Mouse (Mus musculus): ENCODE results near the gene Mcm9. TPM values are rescaled to one million over a fixed set of nuclear protein-coding genes. Genes with fewer than 3 reads are reported as not detected.

Mcm9 gene
- polyA plus RNA-seq, 1 experiment: 3.5 TPM

- DNase-seq (ENCODE audit: low read depth in 1 of 2, low spot score in 2 of 2): no peak
- TF ChIP-seq POLR2A (IDR thresholded peaks at IDR 0.05; ENCODE audit: low read depth, low read length) (no peak), CTCF (IDR thresholded peaks at IDR 0.05; ENCODE audit: extremely low read depth, insufficient read depth, insufficient read length, insufficient replicate concordance) (no peak)
- Histone ChIP-seq H3K27ac (ENCODE audit: insufficient read depth, low read length) (no peak overlapping the region), H3K4me1 (ENCODE audit: control insufficient read depth, insufficient read depth, insufficient read length) (no peaks in the 10 kb centered on the region), H3K36me3 (ENCODE audit: control insufficient read depth, insufficient read depth, low read length) (no peaks in the 10 kb centered on the region), H3K27me3 (ENCODE audit: control insufficient read depth, insufficient read depth, low read length) (no peaks in the 10 kb centered on the region), H3K4me3 (ENCODE audit: extremely low read depth, insufficient read depth, insufficient read length) (no peak overlapping the region)
- WGBS: 88% methylated on average over 14 of the region's 14 CpGs
These were observed 112.3 kb downstream of the Mcm9 start for GRCm38 (mm10) chr10:53517770-53518598.

DNA sequence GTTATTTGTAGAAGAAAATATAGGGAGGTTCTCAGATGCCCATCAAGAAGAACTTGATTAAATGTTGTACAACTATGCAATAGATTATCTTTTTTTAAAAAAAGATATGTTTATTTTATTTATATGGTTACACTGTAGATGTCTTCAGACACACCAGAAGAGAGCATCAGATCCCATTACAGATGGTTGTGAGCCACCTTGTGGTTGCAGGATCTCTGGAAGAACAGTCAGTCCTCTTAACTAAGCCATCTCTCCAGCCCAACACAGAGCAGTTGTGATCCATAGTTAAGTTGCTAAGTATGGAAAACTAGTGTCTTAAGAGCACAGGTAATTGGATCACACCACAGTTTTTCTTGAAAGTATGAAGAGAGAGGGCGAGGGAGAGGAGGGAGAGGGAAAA, 117.7 kb downstream of the Mcm9 start:
- no peak for DNase-seq (ENCODE audit: low read depth in 1 of 2, low spot score in 2 of 2)
- Histone ChIP-seq H3K27me3 (ENCODE audit: control insufficient read depth, insufficient read depth, low read length) (no peaks in the 10 kb centered on the region), H3K27ac (ENCODE audit: insufficient read depth, low read length) (no peak overlapping the region), H3K36me3 (ENCODE audit: control insufficient read depth, insufficient read depth, low read length) (no peaks in the 10 kb centered on the region), H3K4me3 (ENCODE audit: extremely low read depth, insufficient read depth, insufficient read length) (no peak overlapping the region), H3K4me1 (ENCODE audit: control insufficient read depth, insufficient read depth, insufficient read length) (no peaks in the 10 kb centered on the region)
- TF ChIP-seq CTCF (IDR thresholded peaks at IDR 0.05; ENCODE audit: extremely low read depth, insufficient read depth, insufficient read length, insufficient replicate concordance) (no peak), POLR2A (IDR thresholded peaks at IDR 0.05; ENCODE audit: low read depth, low read length) (no peak)
- 90% methylated on average over 1 of the region's 1 CpGs for WGBS

- Histone ChIP-seq H3K27me3 (ENCODE audit: control insufficient read depth, insufficient read depth, low read length) (no peaks in the 10 kb centered on the region), H3K27ac (ENCODE audit: insufficient read depth, low read length) (no peak overlapping the region), H3K36me3 (ENCODE audit: control insufficient read depth, insufficient read depth, low read length) (no peaks in the 10 kb centered on the region), H3K4me3 (ENCODE audit: extremely low read depth, insufficient read depth, insufficient read length) (no peak overlapping the region), H3K4me1 (ENCODE audit: control insufficient read depth, insufficient read depth, insufficient read length) (no peaks in the 10 kb centered on the region)
- TF ChIP-seq CTCF (IDR thresholded peaks at IDR 0.05; ENCODE audit: extremely low read depth, insufficient read depth, insufficient read length, insufficient replicate concordance) (no peak), POLR2A (IDR thresholded peaks at IDR 0.05; ENCODE audit: low read depth, low read length) (no peak)
- WGBS: 22% methylated on average over 6 of the region's 6 CpGs
- DNase-seq (ENCODE audit: low read depth in 1 of 2, low spot score in 2 of 2): peak in 1 of 2 experiments; percentile 16
These were observed 121.0 kb downstream of the Mcm9 start for GRCm38 (mm10) chr10:53509158-53509773.

DNA sequence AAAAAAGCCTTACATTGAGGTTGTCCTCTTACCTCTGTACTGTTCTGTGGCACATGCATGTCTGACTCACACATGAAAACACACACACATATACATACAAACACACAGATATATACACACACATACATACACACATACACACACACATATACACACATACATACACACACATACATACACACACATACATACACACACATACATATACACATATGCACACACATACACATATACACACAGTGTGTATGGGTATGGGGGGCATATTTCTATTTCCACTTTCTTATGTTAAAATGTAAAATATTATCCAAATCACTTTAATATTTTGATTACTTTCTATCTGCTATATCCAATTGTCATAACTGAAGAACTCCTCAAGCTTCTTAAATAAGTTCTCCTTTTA, 121.6 kb downstream of the Mcm9 start:
- H3K4me3 ChIP-seq (ENCODE audit: extremely low read depth, insufficient read depth, insufficient read length): no peak overlapping the region
- H3K4me1 ChIP-seq (ENCODE audit: control insufficient read depth, insufficient read depth, insufficient read length): no peaks in the 10 kb centered on the region
- no peak for DNase-seq (ENCODE audit: low read depth in 1 of 2, low spot score in 2 of 2)
- H3K27me3 ChIP-seq (ENCODE audit: control insufficient read depth, insufficient read depth, low read length): no peaks in the 10 kb centered on the region
- H3K36me3 ChIP-seq (ENCODE audit: control insufficient read depth, insufficient read depth, low read length): no peaks in the 10 kb centered on the region
- TF ChIP-seq CTCF (IDR thresholded peaks at IDR 0.05; ENCODE audit: extremely low read depth, insufficient read depth, insufficient read length, insufficient replicate concordance): no peak
- no peak for TF ChIP-seq POLR2A (IDR thresholded peaks at IDR 0.05; ENCODE audit: low read depth, low read length)
- no peak overlapping the region for H3K27ac ChIP-seq (ENCODE audit: insufficient read depth, low read length)

DNA sequence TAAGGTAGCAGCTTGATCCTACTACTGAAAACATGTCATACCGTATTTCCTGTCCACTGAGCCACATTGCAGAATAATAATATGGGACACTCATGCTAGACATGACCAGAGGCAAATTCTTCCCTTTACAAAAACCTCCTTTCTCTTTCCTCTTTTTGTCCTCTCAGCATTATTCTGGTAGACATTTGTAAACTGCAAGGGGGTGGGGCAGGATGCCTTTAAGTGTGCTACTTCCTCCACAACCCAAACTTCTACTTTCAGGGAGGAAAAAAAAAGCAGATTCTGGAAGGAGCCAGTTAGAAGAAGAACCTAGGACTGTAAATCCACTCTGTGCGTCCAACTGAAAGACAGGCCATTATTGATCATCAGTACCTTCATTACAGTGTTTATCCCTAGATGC, 124.7 kb downstream of the Mcm9 start:
- no peak overlapping the region for H3K4me3 ChIP-seq (ENCODE audit: extremely low read depth, insufficient read depth, insufficient read length)
- no peak for DNase-seq (ENCODE audit: low read depth in 1 of 2, low spot score in 2 of 2)
- WGBS: 33% methylated on average over 2 of the region's 2 CpGs
- no peak for TF ChIP-seq POLR2A (IDR thresholded peaks at IDR 0.05; ENCODE audit: low read depth, low read length)
- H3K36me3 ChIP-seq (ENCODE audit: control insufficient read depth, insufficient read depth, low read length): no peaks in the 10 kb centered on the region
- no peaks in the 10 kb centered on the region for H3K27me3 ChIP-seq (ENCODE audit: control insufficient read depth, insufficient read depth, low read length)
- H3K27ac ChIP-seq (ENCODE audit: insufficient read depth, low read length): no peak overlapping the region
- no peaks in the 10 kb centered on the region for H3K4me1 ChIP-seq (ENCODE audit: control insufficient read depth, insufficient read depth, insufficient read length)

DNA sequence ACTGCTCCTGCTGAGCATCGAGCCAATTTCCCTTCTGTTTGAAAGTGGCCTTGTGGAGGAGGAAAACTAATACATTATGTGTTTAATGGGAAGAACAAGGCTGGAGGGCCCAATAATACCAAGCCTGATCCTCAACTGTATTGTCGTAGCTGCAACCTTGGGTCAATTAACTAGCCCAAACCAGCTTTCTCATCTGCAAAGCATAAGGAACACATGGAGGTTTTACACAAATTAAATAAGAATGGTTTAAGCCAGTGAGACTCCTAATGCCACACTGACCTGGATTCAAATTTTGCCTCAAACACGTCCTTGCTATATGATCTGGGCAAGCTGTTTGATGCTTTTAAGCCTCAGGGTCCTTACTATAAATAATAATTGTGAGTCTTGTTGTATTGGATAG, 125.2 kb downstream of the Mcm9 start:
- H3K4me3 ChIP-seq (ENCODE audit: extremely low read depth, insufficient read depth, insufficient read length): no peak overlapping the region

More for the DNA sequence above, 125.2 kb downstream of the Mcm9 start:
- no peaks in the 10 kb centered on the region for H3K27me3 ChIP-seq (ENCODE audit: control insufficient read depth, insufficient read depth, low read length)
- WGBS: 85% methylated on average over 3 of the region's 3 CpGs
- no peak for DNase-seq (ENCODE audit: low read depth in 1 of 2, low spot score in 2 of 2)
- no peaks in the 10 kb centered on the region for H3K4me1 ChIP-seq (ENCODE audit: control insufficient read depth, insufficient read depth, insufficient read length)
- H3K27ac ChIP-seq (ENCODE audit: insufficient read depth, low read length): no peak overlapping the region
- no peaks in the 10 kb centered on the region for H3K36me3 ChIP-seq (ENCODE audit: control insufficient read depth, insufficient read depth, low read length)
- no peak for TF ChIP-seq CTCF (IDR thresholded peaks at IDR 0.05; ENCODE audit: extremely low read depth, insufficient read depth, insufficient read length, insufficient replicate concordance)
